Mouse (Mus musculus) CH12.LX (cell line): ENCODE results near the gene Kcna3. TPM values are rescaled to one million over a fixed set of nuclear protein-coding genes. Genes with fewer than 3 reads are reported as not detected.

ENCODE experiments used
- DNase-seq: peaks from one replicate; pipeline ENCODE4 v3.0.0-alpha.2; 2013; ENCODE audit errors: extremely low read depth
- H3K27ac ChIP-seq: 2 replicates; pipeline ENCODE4 v1.5.1; 2012; ENCODE audit warnings: low read depth, mild to moderate bottlenecking, control low read depth, moderate library complexity; ENCODE audit not compliant: insufficient read depth
- H3K27me3 ChIP-seq: replicated peaks from 2 replicates; pipeline ENCODE3; 2012; ENCODE audit warnings: inconsistent platforms
- H3K36me3 ChIP-seq, 2 experiments: replicated peaks in 1 of 2; 2 replicates each; pipeline versions ENCODE3 to v1.6.1; 2012; ENCODE audit warnings: inconsistent platforms in 1 of 2, low read length in 1 of 2, mild to moderate bottlenecking in 1 of 2, mixed read lengths in 1 of 2, moderate library complexity in 1 of 2; ENCODE audit not compliant: control insufficient read depth in 1 of 2, insufficient read depth in 1 of 2
- H3K4me1 ChIP-seq, 2 experiments: 2 replicates each; pipeline ENCODE4 v1.6.1; 2012; ENCODE audit warnings: inconsistent platforms in 1 of 2, moderate library complexity in 1 of 2; ENCODE audit not compliant: insufficient read depth in 2 of 2, control insufficient read depth in 1 of 2
- H3K4me2 ChIP-seq: 2 replicates; pipeline ENCODE4 v1.6.1; 2012; ENCODE audit warnings: low read depth, mild to moderate bottlenecking, control low read depth; ENCODE audit not compliant: poor library complexity, insufficient read depth, severe bottlenecking
- H3K4me3 ChIP-seq, 3 experiments: fragments of 150-350 bp in 1 of 3; sonication (generic) in 1 of 3; replicated peaks in 1 of 3; 2 replicates each; pipeline versions ENCODE3 to v1.5.1; 2011 to 2012; ENCODE audit warnings: low read depth in 2 of 3, low read length in 2 of 3, mild to moderate bottlenecking in 2 of 3, moderate library complexity in 2 of 3, control low read depth in 1 of 3, improper control_type of control experiment in 1 of 3, inconsistent platforms in 1 of 3, mixed read lengths in 1 of 3; ENCODE audit not compliant: poor library complexity in 1 of 3
- H3K79me2 ChIP-seq: replicated peaks from 2 replicates; pipeline ENCODE4 v1.6.1; 2012; ENCODE audit warnings: mild to moderate bottlenecking, moderate library complexity; ENCODE audit not compliant: control insufficient read depth, poor library complexity, insufficient read depth, severe bottlenecking; ENCODE audit errors: extremely low read depth
- H3K9ac ChIP-seq: 2 replicates; pipeline ENCODE4 v1.6.1; 2012; ENCODE audit warnings: low read depth, mild to moderate bottlenecking, control low read depth, moderate library complexity; ENCODE audit not compliant: insufficient read depth
- H3K9me3 ChIP-seq: replicated peaks from 2 replicates; pipeline ENCODE3; 2012; ENCODE audit warnings: low read length, inconsistent platforms, mixed read lengths
- BHLHE40 ChIP-seq: IDR thresholded peaks from 2 replicates; pipeline ENCODE4 v1.6.1; 2011; ENCODE audit warnings: mild to moderate bottlenecking, low read depth, low read length, improper control_type of control experiment
- CHD1 ChIP-seq: IDR thresholded peaks from 2 replicates; pipeline ENCODE4 v1.6.1; 2012; ENCODE audit warnings: low read depth, low read length, improper control_type of control experiment, inconsistent platforms
- CHD2 ChIP-seq: IDR thresholded peaks from 2 replicates; pipeline ENCODE4 v1.6.1; 2011; ENCODE audit warnings: low read length, improper control_type of control experiment
- CTCF ChIP-seq, 2 experiments: IDR thresholded peaks in 1 of 2; conservative IDR thresholded peaks in 1 of 2; 2 replicates each; pipeline ENCODE4 v1.5.1; 2011 to 2012; ENCODE audit warnings: low read depth in 2 of 2, low read length in 2 of 2, improper control_type of control experiment in 1 of 2, inconsistent platforms in 1 of 2, mild to moderate bottlenecking in 1 of 2, moderate library complexity in 1 of 2
- E2F4 ChIP-seq: IDR thresholded peaks from 2 replicates; pipeline ENCODE4 v1.6.1; 2011; ENCODE audit warnings: low read depth, low read length, improper control_type of control experiment; ENCODE audit not compliant: insufficient replicate concordance
- ELF1 ChIP-seq: IDR thresholded peaks from 2 replicates; pipeline ENCODE4 v1.6.1; 2014; ENCODE audit warnings: low read depth, mild to moderate bottlenecking, inconsistent platforms, low read length, improper control_type of control experiment
- EP300 ChIP-seq: IDR thresholded peaks from 2 replicates; pipeline ENCODE4 v1.6.1; 2011; ENCODE audit warnings: low read length, improper control_type of control experiment
- ETS1 ChIP-seq: conservative IDR thresholded peaks from 2 replicates; pipeline ENCODE4 v1.6.1; 2012; ENCODE audit warnings: low read depth, mild to moderate bottlenecking, inconsistent platforms, low read length, improper control_type of control experiment, moderate library complexity
- GABPA ChIP-seq: IDR thresholded peaks from 2 replicates; pipeline ENCODE4 v1.6.1; 2012; ENCODE audit warnings: low read depth, low read length, improper control_type of control experiment, inconsistent platforms; ENCODE audit not compliant: insufficient replicate concordance
- HCFC1 ChIP-seq: IDR thresholded peaks from 2 replicates; pipeline ENCODE4 v1.6.1; 2012; ENCODE audit warnings: low read depth, mild to moderate bottlenecking, inconsistent platforms, low read length, improper control_type of control experiment
- IRF4 ChIP-seq: IDR thresholded peaks from 2 replicates; pipeline ENCODE4 v1.6.1; 2014; ENCODE audit warnings: low read depth, mild to moderate bottlenecking, inconsistent platforms, low read length, improper control_type of control experiment
- JUN ChIP-seq: IDR thresholded peaks from 2 replicates; pipeline ENCODE4 v1.6.1; 2011; ENCODE audit warnings: low read depth, mild to moderate bottlenecking, low read length, improper control_type of control experiment, moderate library complexity; ENCODE audit not compliant: insufficient read depth
- JUND ChIP-seq: conservative IDR thresholded peaks from 2 replicates; pipeline ENCODE4 v1.6.1; 2011; ENCODE audit warnings: low read depth, low read length, improper control_type of control experiment
- KAT2A ChIP-seq: IDR thresholded peaks from 2 replicates; pipeline ENCODE4 v1.6.1; 2012; ENCODE audit warnings: low read length, improper control_type of control experiment, inconsistent platforms; ENCODE audit not compliant: insufficient replicate concordance
- MAFK ChIP-seq: IDR thresholded peaks from 2 replicates; pipeline ENCODE4 v1.6.1; 2011; ENCODE audit warnings: low read length, improper control_type of control experiment; ENCODE audit not compliant: insufficient replicate concordance
- MAX ChIP-seq: IDR thresholded peaks from 2 replicates; pipeline ENCODE4 v1.6.1; 2011; ENCODE audit warnings: low read length, improper control_type of control experiment
- MAZ ChIP-seq: IDR thresholded peaks from 2 replicates; pipeline ENCODE4 v1.6.1; 2012; ENCODE audit warnings: low read depth, mild to moderate bottlenecking, inconsistent platforms, low read length, improper control_type of control experiment, moderate library complexity
- MEF2A ChIP-seq: IDR thresholded peaks from 2 replicates; pipeline ENCODE4 v1.6.1; 2014; ENCODE audit warnings: low read depth, mild to moderate bottlenecking, inconsistent platforms, low read length, improper control_type of control experiment, borderline replicate concordance
- MXI1 ChIP-seq: IDR thresholded peaks from 2 replicates; pipeline ENCODE4 v1.6.1; 2011; ENCODE audit warnings: mild to moderate bottlenecking, low read depth, low read length, improper control_type of control experiment
- MYC ChIP-seq: IDR thresholded peaks from 2 replicates; pipeline ENCODE4 v1.6.1; 2011; ENCODE audit warnings: low read depth, mild to moderate bottlenecking, improper control_type of control experiment, low read length
- NELFE ChIP-seq: IDR thresholded peaks from 2 replicates; pipeline ENCODE4 v1.6.1; 2011; ENCODE audit warnings: low read depth, low read length, improper control_type of control experiment
- NRF1 ChIP-seq: IDR thresholded peaks from 2 replicates; pipeline ENCODE4 v1.6.1; 2014; ENCODE audit warnings: low read depth, mild to moderate bottlenecking, inconsistent platforms, low read length, improper control_type of control experiment, moderate library complexity
- PAX5 ChIP-seq: IDR thresholded peaks from 2 replicates; pipeline ENCODE4 v1.6.1; 2012; ENCODE audit warnings: low read length, inconsistent platforms, mixed read lengths
- POLR2A ChIP-seq: IDR thresholded peaks from 2 replicates; pipeline ENCODE4 v1.6.1; 2011; ENCODE audit warnings: low read depth, mild to moderate bottlenecking, improper control_type of control experiment, low read length
- POLR2AphosphoS2 ChIP-seq: IDR thresholded peaks from 2 replicates; pipeline ENCODE4 v1.6.1; 2011; ENCODE audit warnings: low read depth, low read length, improper control_type of control experiment
- RAD21 ChIP-seq: IDR thresholded peaks from 2 replicates; pipeline ENCODE4 v1.6.1; 2011; ENCODE audit warnings: low read depth, mild to moderate bottlenecking, low read length, improper control_type of control experiment, moderate library complexity
- RCOR1 ChIP-seq: conservative IDR thresholded peaks from 2 replicates; pipeline ENCODE4 v1.6.1; 2012; ENCODE audit warnings: low read depth, mild to moderate bottlenecking, inconsistent platforms, low read length, improper control_type of control experiment
- SIN3A ChIP-seq: IDR thresholded peaks from 2 replicates; pipeline ENCODE4 v1.6.1; 2012; ENCODE audit warnings: low read length, improper control_type of control experiment, inconsistent platforms
- SMC3 ChIP-seq: IDR thresholded peaks from 2 replicates; pipeline ENCODE4 v1.6.1; 2011; ENCODE audit warnings: low read depth, low read length, improper control_type of control experiment
- TBP ChIP-seq: conservative IDR thresholded peaks from 2 replicates; pipeline ENCODE4 v1.6.1; 2011; ENCODE audit warnings: low read depth, low read length, improper control_type of control experiment
- TCF12 ChIP-seq: IDR thresholded peaks from 2 replicates; pipeline ENCODE4 v1.6.1; 2014; ENCODE audit warnings: low read depth, mild to moderate bottlenecking, inconsistent platforms, low read length, improper control_type of control experiment
- UBTF ChIP-seq: IDR thresholded peaks from 2 replicates; pipeline ENCODE4 v1.6.1; 2012; ENCODE audit warnings: low read depth, mild to moderate bottlenecking, inconsistent platforms, low read length, improper control_type of control experiment, moderate library complexity
- USF1 ChIP-seq: IDR thresholded peaks from 2 replicates; pipeline ENCODE4 v1.6.1; 2014; ENCODE audit warnings: low read depth, mild to moderate bottlenecking, inconsistent platforms, low read length, improper control_type of control experiment
- USF2 ChIP-seq: conservative IDR thresholded peaks from 2 replicates; pipeline ENCODE4 v1.6.1; 2011; ENCODE audit warnings: low read depth, low read length, improper control_type of control experiment
- ZC3H11A ChIP-seq: IDR thresholded peaks from 2 replicates; pipeline ENCODE4 v1.6.1; 2012; ENCODE audit warnings: low read depth, mild to moderate bottlenecking, inconsistent platforms, low read length, improper control_type of control experiment
- ZKSCAN1 ChIP-seq: IDR thresholded peaks from 2 replicates; pipeline ENCODE4 v1.6.1; 2012; ENCODE audit warnings: low read depth, inconsistent platforms, low read length, improper control_type of control experiment, borderline replicate concordance
- ZMIZ1 ChIP-seq: IDR thresholded peaks from 2 replicates; pipeline ENCODE4 v1.6.1; 2012; ENCODE audit warnings: low read depth, mild to moderate bottlenecking, inconsistent platforms, low read length, improper control_type of control experiment
- ZNF384 ChIP-seq: IDR thresholded peaks from 2 replicates; pipeline ENCODE4 v1.6.1; 2012; ENCODE audit warnings: low read depth, low read length, improper control_type of control experiment, inconsistent platforms
- dilution Hi-C: fragments of 300-500 bp; cut with MboI; formaldehyde crosslinking; loops from 2 replicates; pipeline ENCODE4 v1.14.3; 2020; ENCODE audit warnings: low sequenced_read_pairs; ENCODE audit not compliant: extremely low pct_unique_long_range_greater_than_20kb, extremely low pct_ligation_motif_present
- in situ Hi-C: fragments of 300-500 bp; cut with MboI; formaldehyde crosslinking; loops from 3 replicates; pipeline ENCODE4 v1.14.3; 2019; ENCODE audit warnings: low sequenced_read_pairs, low pct_ligation_motif_present, low pct_unique_long_range_greater_than_20kb, mixed read lengths
- polyA plus RNA-seq: library from polyadenylated mRNA; unstranded; fragments of >175 nt; gene quantifications from 2 replicates; pipeline ENCODE4 v1.2.1, GENCODE M21; 2012; ENCODE audit warnings: low read depth; ENCODE audit not compliant: insufficient read length
- total RNA-seq, 2 experiments: library from RNA; depleted of rRNA; stranded (reverse); fragments of 300-350 nt in 1 of 2; fragments of >200 nt in 1 of 2; gene quantifications; 2 replicates each; pipeline ENCODE4 v1.2.3; 2012 to 2014

Kcna3 gene
- total and polyA plus RNA-seq, 3 experiments = 0.85 TPM; not detected in 2

DNA sequence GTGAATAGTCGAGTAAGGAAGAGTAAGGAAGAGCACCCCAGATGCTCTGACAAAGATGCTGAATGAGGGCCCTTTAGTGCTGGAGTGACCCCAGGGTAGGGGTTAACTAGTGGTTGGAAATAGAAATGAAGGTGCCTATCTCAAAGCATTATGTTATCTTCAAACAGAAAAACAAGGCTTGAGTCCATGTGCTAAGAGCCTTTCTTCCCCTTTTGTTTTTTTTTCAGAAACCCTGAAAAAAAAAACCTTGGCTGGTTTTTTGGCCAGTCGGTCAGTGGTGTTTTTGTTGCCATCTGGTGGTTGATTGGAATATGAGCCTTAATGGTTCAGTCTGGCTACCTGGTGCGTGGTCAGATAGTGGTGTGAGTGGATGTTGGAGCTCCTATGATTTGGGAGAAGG, 45.3 kb downstream of the Kcna3 start:
- Histone ChIP-seq H3K27me3 (no peaks in the 10 kb centered on the region), H3K27ac (no peak overlapping the region), H3K9ac (no peak overlapping the region), H3K4me3 (no peak overlapping the region), H3K79me2 (no peaks in the 10 kb centered on the region), H3K36me3 (no peaks in the 10 kb centered on the region), H3K4me2 (0 out of 2 replicates have a peak overlapping the region, but pooled peaks have one; percentile 5), H3K4me1 (peaks cover 27 to 49% of the 10 kb centered on the region in 2 experiments), H3K9me3 (peaks cover 3% of the 10 kb centered on the region)
- dilution Hi-C loops (no loop called here), in situ Hi-C loops (loop anchor here (10.0 kb wide), 1 partner anchor 146 kb away; no protein-coding TSS in a partner anchor)
- DNase-seq = no peak
- TF ChIP-seq IRF4 (peak; percentile 71), POLR2AphosphoS2 (no peak), MYC (peak; percentile 92), CTCF (conservative IDR thresholded peaks at IDR 0.05 in 1 of 2, IDR thresholded peaks at IDR 0.05 in 1 of 2; ENCODE audit: low read depth in 2 of 2, low read length in 2 of 2) (peak; percentile 32 to 91; a peak in 3 of 4 replicates), EP300 (0 out of 2 replicates have a peak, but pooled peaks have one; percentile 35), MEF2A (peak; percentile 54; the same call in 1 of the 2 replicates), POLR2A (no peak), JUND (peak; percentile 55; the same call in 1 of the 2 replicates), NELFE (no peak), CHD2 (no peak), TBP (no peak), USF2 (no peak), ZNF384 (peak; percentile 100), NRF1 (no peak), ZKSCAN1 (no peak), RAD21 (peak; percentile 84), SMC3 (peak; percentile 97), MAX (peak; percentile 72; the same call in 1 of the 2 replicates), MAZ (no peak), RCOR1 (0 out of 2 replicates have a peak, but pooled peaks have one; percentile 27), TCF12 (0 out of 2 replicates have a peak, but pooled peaks have one; percentile 35), HCFC1 (0 out of 2 replicates have a peak, but pooled peaks have one; percentile 28), UBTF (no peak; the same call in 1 of the 2 replicates), GABPA (no peak), ZC3H11A (peak; percentile 82), USF1 (no peak), ELF1 (0 out of 2 replicates have a peak, but pooled peaks have one; percentile 24), ZMIZ1 (no peak), KAT2A (no peak), CHD1 (no peak), SIN3A (peak; percentile 68; the same call in 1 of the 2 replicates), ETS1 (peak; percentile 28; the same call in 1 of the 2 replicates), MXI1 (0 out of 2 replicates have a peak, but pooled peaks have one; percentile 30), BHLHE40 (0 out of 2 replicates have a peak, but pooled peaks have one; percentile 22), JUN (0 out of 2 replicates have a peak, but pooled peaks have one; percentile 20), E2F4 (0 out of 2 replicates have a peak, but pooled peaks have one; percentile 23), PAX5 (no peak), MAFK (0 out of 2 replicates have a peak, but pooled peaks have one; percentile 30)
